Mouse (Mus musculus) embryonic facial prominence, embryonic 11.5 days (tissue): ENCODE data around the gene Opcml. TPM values are rescaled to one million over a fixed set of nuclear protein-coding genes. Genes with fewer than 3 reads are reported as not detected.
A peak's percentile ranks its signal among the peaks of the same experiment; 100 is the strongest.

Source experiments
- ATAC-seq: fragments of 200-750 bp; cut with Nextera tagmentation; replicated peaks from 2 replicates; pipeline ENCODE4 v1.8.0; 2017; ENCODE audit warnings: low read depth; ENCODE audit not compliant: insufficient number of reproducible peaks, low FRiP score, low TSS enrichment
- DNase-seq: peaks from one replicate; pipeline ENCODE4 v3.0.0-alpha.2; 2015; ENCODE audit warnings: low spot score
- H3K27ac ChIP-seq: fragments of 300-500 bp; sonication (generic); replicated peaks from 2 replicates; pipeline ENCODE4 v1.5.1; 2014; ENCODE audit warnings: mild to moderate bottlenecking, low read depth, low read length, control low read depth
- H3K27me3 ChIP-seq: fragments of 300-500 bp; sonication (generic); 2 replicates; pipeline ENCODE4 v1.6.1; 2014; ENCODE audit warnings: mild to moderate bottlenecking, low read length, moderate library complexity, mixed read lengths; ENCODE audit not compliant: control insufficient read depth, insufficient read depth
- H3K36me3 ChIP-seq: fragments of 300-500 bp; sonication (generic); replicated peaks from 2 replicates; pipeline ENCODE4 v1.6.1; 2014; ENCODE audit warnings: low read depth, mild to moderate bottlenecking, low read length, moderate library complexity, mixed read lengths; ENCODE audit not compliant: control insufficient read depth, insufficient read depth
- H3K4me1 ChIP-seq: fragments of 300-500 bp; sonication (generic); 2 replicates; pipeline ENCODE4 v1.6.1; 2014; ENCODE audit warnings: low read length, mixed read lengths; ENCODE audit not compliant: control insufficient read depth, insufficient read depth
- H3K4me2 ChIP-seq: fragments of 300-500 bp; sonication (generic); 2 replicates; pipeline ENCODE4 v1.6.1; 2014; ENCODE audit warnings: low read depth, mild to moderate bottlenecking, control low read depth, low read length, moderate library complexity
- H3K4me3 ChIP-seq: fragments of 300-500 bp; sonication (generic); 2 replicates; pipeline ENCODE4 v1.5.1; 2014; ENCODE audit warnings: low read depth, low read length, control low read depth
- H3K9ac ChIP-seq: fragments of 300-500 bp; sonication (generic); replicated peaks from 2 replicates; pipeline ENCODE4 v1.6.1; 2014; ENCODE audit warnings: mild to moderate bottlenecking, control low read depth, low read length
- H3K9me3 ChIP-seq: fragments of 300-500 bp; sonication (generic); replicated peaks from 2 replicates; pipeline ENCODE4 v1.6.1; 2016; ENCODE audit warnings: mild to moderate bottlenecking, low read length, inconsistent platforms, mixed read lengths; ENCODE audit not compliant: control insufficient read depth
- WGBS: fragments of 180-500 bp; shearing (Covaris S2); extraction: QIAGEN DNeasy Blood & Tissue Kit; methylation state at CpG from one replicate; pipeline ENCODE4 v1.1.7; 2014; 5-methylcytosine and 5-hydroxymethylcytosine counted together
- polyA plus RNA-seq: library from polyadenylated mRNA; unstranded; fragments of >200 nt; fragmentation: Nextera tagmentation; extraction: Ambion mirVana; gene quantifications from 2 replicates; pipeline ENCODE4 v1.2.1, GENCODE M21; 2014

Gene Opcml
- polyA plus RNA-seq, 1 experiment from 2014 or later, result 2.3 TPM

- Histone ChIP-seq H3K27me3 (no peaks in the 10 kb centered on the region), H3K4me3 (no peak overlapping the region), H3K4me2 (no peak overlapping the region), H3K9ac (no peak overlapping the region), H3K9me3 (no peaks in the 10 kb centered on the region), H3K4me1 (no peaks in the 10 kb centered on the region), H3K27ac (no peak overlapping the region), H3K36me3 (no peaks in the 10 kb centered on the region)
- ATAC-seq, result no peak
- DNase-seq, result no peak
- WGBS, result 75% methylated on average over 2 of the region's 2 CpGs
These were observed 570.1 kb downstream of the Opcml start for GRCm38 (mm10) chr9:28360691-28361090.

GRCm38 (mm10) chr9:28364473-28365159, 574.0 kb downstream of the Opcml start:
- WGBS, result 63% methylated on average over 10 of the region's 10 CpGs
- Histone ChIP-seq H3K9me3 (no peaks in the 10 kb centered on the region), H3K4me2 (no peak overlapping the region), H3K4me1 (no peaks in the 10 kb centered on the region), H3K27me3 (no peaks in the 10 kb centered on the region), H3K36me3 (no peaks in the 10 kb centered on the region), H3K4me3 (no peak overlapping the region), H3K27ac (no peak overlapping the region), H3K9ac (no peak overlapping the region)
- ATAC-seq (no peak), DNase-seq (no peak)

- Histone ChIP-seq H3K4me1 (no peaks in the 10 kb centered on the region), H3K4me3 (no peak overlapping the region), H3K9ac (no peak overlapping the region), H3K27ac (no peak overlapping the region), H3K36me3 (no peaks in the 10 kb centered on the region), H3K27me3 (no peaks in the 10 kb centered on the region), H3K4me2 (no peak overlapping the region), H3K9me3 (no peaks in the 10 kb centered on the region)
- 75% methylated on average over 2 of the region's 2 CpGs for WGBS
- no peak for ATAC-seq
- DNase-seq, result no peak
These were observed 574.5 kb downstream of the Opcml start for GRCm38 (mm10) chr9:28365160-28365473.

GRCm38 (mm10) chr9:28386527-28387175, 596.1 kb downstream of the Opcml start:
- Histone ChIP-seq H3K4me1 (no peaks in the 10 kb centered on the region), H3K27ac (no peak overlapping the region), H3K27me3 (no peaks in the 10 kb centered on the region), H3K4me2 (no peak overlapping the region), H3K9ac (no peak overlapping the region), H3K4me3 (no peak overlapping the region), H3K9me3 (no peaks in the 10 kb centered on the region), H3K36me3 (no peaks in the 10 kb centered on the region)
- no peak for ATAC-seq
- DNase-seq, result no peak
- 50% methylated on average over 5 of the region's 5 CpGs for WGBS

GRCm38 (mm10) chr9:28395222-28395621, 604.6 kb downstream of the Opcml start:
- no peak overlapping the region for H3K4me2 ChIP-seq
- ATAC-seq (no peak), DNase-seq (no peak)
- no peak overlapping the region for H3K27ac ChIP-seq
- H3K4me3 ChIP-seq, result no peak overlapping the region
- H3K9ac ChIP-seq, result no peak overlapping the region
- no peaks in the 10 kb centered on the region for H3K9me3 ChIP-seq
- H3K27me3 ChIP-seq, result no peaks in the 10 kb centered on the region
- no peaks in the 10 kb centered on the region for H3K4me1 ChIP-seq
- no peaks in the 10 kb centered on the region for H3K36me3 ChIP-seq
- WGBS, result 36% methylated on average over 2 of the region's 3 CpGs

GRCm38 (mm10) chr9:28395638-28396037, 605.1 kb downstream of the Opcml start:
- Histone ChIP-seq H3K4me2 (no peak overlapping the region), H3K36me3 (no peaks in the 10 kb centered on the region), H3K9ac (no peak overlapping the region), H3K4me1 (no peaks in the 10 kb centered on the region), H3K27ac (no peak overlapping the region), H3K9me3 (no peaks in the 10 kb centered on the region), H3K4me3 (no peak overlapping the region), H3K27me3 (no peaks in the 10 kb centered on the region)
- no peak for DNase-seq
- WGBS, result 88% methylated on average over 3 of the region's 3 CpGs
- no peak for ATAC-seq

GRCm38 (mm10) chr9:28402770-28403650, 612.4 kb downstream of the Opcml start:
- peaks cover 5% of the 10 kb centered on the region; the same call in 1 of the 2 replicates for H3K27me3 ChIP-seq
- no peaks in the 10 kb centered on the region for H3K4me1 ChIP-seq
- no peaks in the 10 kb centered on the region for H3K36me3 ChIP-seq
- no peaks in the 10 kb centered on the region for H3K9me3 ChIP-seq
- H3K4me3 ChIP-seq, result peak overlapping the region; percentile 45
- ATAC-seq (peak; percentile 85), DNase-seq (peak; percentile 67)
- H3K27ac ChIP-seq, result no peak overlapping the region
- H3K4me2 ChIP-seq, result peak overlapping the region; percentile 94
- WGBS, result under 1% methylated on average over 55 of the region's 56 CpGs
- peak overlapping the region; percentile 43 for H3K9ac ChIP-seq
